Mouse (Mus musculus) kidney, postnatal 0 days (tissue): ENCODE results near the gene Hspb6. TPM values are rescaled to one million over a fixed set of nuclear protein-coding genes. Genes with fewer than 3 reads are reported as not detected.

Experiments used
- ATAC-seq: fragments of 200-750 bp; cut with Nextera tagmentation; replicated peaks from 2 replicates; pipeline ENCODE4 v1.8.0; 2017; ENCODE audit warnings: low read depth, moderate number of reproducible peaks, moderate TSS enrichment, moderate library complexity; ENCODE audit not compliant: low FRiP score
- DNase-seq: peaks from one replicate; pipeline ENCODE4 v3.0.0-alpha.2; 2016; ENCODE audit warnings: low spot score
- H3K27ac ChIP-seq: fragments of 300-500 bp; sonication (generic); 2 replicates; pipeline ENCODE4 v1.5.1; 2014; ENCODE audit warnings: mild to moderate bottlenecking
- H3K27me3 ChIP-seq: fragments of 300-500 bp; sonication (generic); 2 replicates; pipeline ENCODE4 v1.6.1; 2014; ENCODE audit warnings: low read length, mixed read lengths; ENCODE audit not compliant: insufficient read depth
- H3K36me3 ChIP-seq: fragments of 300-500 bp; sonication (generic); 2 replicates; pipeline ENCODE4 v1.6.1; 2014; ENCODE audit warnings: low read length, mixed read lengths; ENCODE audit not compliant: insufficient read depth
- H3K4me1 ChIP-seq: fragments of 300-500 bp; sonication (generic); replicated peaks from 2 replicates; pipeline ENCODE4 v1.6.1; 2014; ENCODE audit warnings: antibody characterized with exemption, low read length, mixed read lengths; ENCODE audit not compliant: insufficient read depth
- H3K4me2 ChIP-seq: fragments of 300-500 bp; sonication (generic); 2 replicates; pipeline ENCODE4 v1.6.1; 2014; ENCODE audit warnings: mild to moderate bottlenecking, low read length, moderate library complexity, mixed read lengths
- H3K4me3 ChIP-seq: fragments of 300-500 bp; sonication (generic); replicated peaks from 2 replicates; pipeline ENCODE4 v1.5.1; 2014; ENCODE audit warnings: low read depth, low read length
- H3K9ac ChIP-seq: fragments of 300-500 bp; sonication (generic); 2 replicates; pipeline ENCODE4 v1.6.1; 2014; ENCODE audit warnings: low read depth, low read length
- H3K9me3 ChIP-seq: fragments of 300-500 bp; sonication (generic); replicated peaks from 2 replicates; pipeline ENCODE4 v1.6.1; 2016; ENCODE audit warnings: low read length, inconsistent platforms, mixed read lengths
- CTCF ChIP-seq: IDR thresholded peaks from 2 replicates; pipeline ENCODE4 v1.5.1; 2016; ENCODE audit warnings: antibody characterized with exemption, low read depth, mild to moderate bottlenecking, moderate library complexity
- WGBS: fragments of 180-500 bp; shearing (Covaris S2); extraction: QIAGEN DNeasy Blood & Tissue Kit; methylation state at CpG from one replicate; pipeline ENCODE4 v1.1.7; 2014; 5-methylcytosine and 5-hydroxymethylcytosine counted together
- microRNA-seq: library from miRNA; unstranded; fragments of <30 nt; microRNA quantifications from one replicate; pipeline ENCODE4, GENCODE M21; 2016
- polyA plus RNA-seq: library from polyadenylated mRNA; unstranded; fragments of >200 nt; fragmentation: Nextera tagmentation; extraction: Ambion mirVana; gene quantifications from 2 replicates; pipeline ENCODE4 v1.2.1, GENCODE M21; 2015

The Hspb6 gene
- polyA plus RNA-seq, 1 experiment from 2014 or later = 17.7 TPM

- no peak overlapping the region for H3K4me2 ChIP-seq
- ATAC-seq = peak; percentile 95
- peak; percentile 89 for DNase-seq
- no peaks in the 10 kb centered on the region for H3K27me3 ChIP-seq
- no peak overlapping the region for H3K4me3 ChIP-seq
- no peak for TF ChIP-seq CTCF
- H3K36me3 ChIP-seq = no peaks in the 10 kb centered on the region
- peak overlapping the region; percentile 75 for H3K27ac ChIP-seq
- no peaks in the 10 kb centered on the region for H3K9me3 ChIP-seq
- WGBS = 1% methylated on average over 16 of the region's 16 CpGs
- H3K9ac ChIP-seq = no peak overlapping the region
- H3K4me1 ChIP-seq = 0 out of 2 replicates have a peak, but pooled peaks cover 5% of the 10 kb centered on the region
These were observed 48.0 kb downstream of the Hspb6 start for GRCm38 (mm10) chr7:30599933-30600353.

- H3K4me3 ChIP-seq = no peak overlapping the region
- ATAC-seq (no peak), DNase-seq (no peak)
- H3K9me3 ChIP-seq = no peaks in the 10 kb centered on the region
- no peaks in the 10 kb centered on the region for H3K36me3 ChIP-seq
- no peak overlapping the region for H3K4me2 ChIP-seq
- no peaks in the 10 kb centered on the region for H3K27me3 ChIP-seq
- H3K9ac ChIP-seq = no peak overlapping the region
- peak overlapping the region; percentile 64 for H3K27ac ChIP-seq
- TF ChIP-seq CTCF = no peak
- H3K4me1 ChIP-seq = 0 out of 2 replicates have a peak, but pooled peaks cover 5% of the 10 kb centered on the region
- 68% methylated on average over 7 of the region's 7 CpGs for WGBS
These were observed 48.7 kb downstream of the Hspb6 start for GRCm38 (mm10) chr7:30600651-30601050.

- H3K4me3 ChIP-seq = no peak overlapping the region
- H3K36me3 ChIP-seq = no peaks in the 10 kb centered on the region
- ATAC-seq (peak; percentile 74), DNase-seq (peak; percentile 72)
- no peak for TF ChIP-seq CTCF
- 16% methylated on average over 3 of the region's 3 CpGs for WGBS
- no peaks in the 10 kb centered on the region for H3K27me3 ChIP-seq
- peak overlapping the region; percentile 60 for H3K27ac ChIP-seq
- no peaks in the 10 kb centered on the region for H3K9me3 ChIP-seq
- no peak overlapping the region for H3K9ac ChIP-seq
- 0 out of 2 replicates have a peak, but pooled peaks cover 5% of the 10 kb centered on the region for H3K4me1 ChIP-seq
- no peak overlapping the region for H3K4me2 ChIP-seq
These were observed 50.6 kb downstream of the Hspb6 start for GRCm38 (mm10) chr7:30602583-30602982.

- no peaks in the 10 kb centered on the region for H3K27me3 ChIP-seq
- TF ChIP-seq CTCF = no peak
- H3K27ac ChIP-seq = no peak overlapping the region
- WGBS = 40% methylated on average over 8 of the region's 8 CpGs
- H3K4me1 ChIP-seq = 0 out of 2 replicates have a peak, but pooled peaks cover 5% of the 10 kb centered on the region
- no peak for ATAC-seq
- H3K36me3 ChIP-seq = no peaks in the 10 kb centered on the region
- H3K9ac ChIP-seq = no peak overlapping the region
- no peak for DNase-seq
- no peak overlapping the region for H3K4me2 ChIP-seq
- no peaks in the 10 kb centered on the region for H3K9me3 ChIP-seq
- no peak overlapping the region for H3K4me3 ChIP-seq
These were observed 52.4 kb downstream of the Hspb6 start for GRCm38 (mm10) chr7:30604424-30604823.

GRCm38 (mm10) chr7:30604944-30605343 is 53.0 kb downstream of the Hspb6 start:
- no peak overlapping the region for H3K27ac ChIP-seq
- no peaks in the 10 kb centered on the region for H3K36me3 ChIP-seq
- H3K4me1 ChIP-seq = 0 out of 2 replicates have a peak, but pooled peaks cover 5% of the 10 kb centered on the region
- no peaks in the 10 kb centered on the region for H3K9me3 ChIP-seq
- no peak for DNase-seq
- H3K4me2 ChIP-seq = no peak overlapping the region
- H3K4me3 ChIP-seq = no peak overlapping the region
- TF ChIP-seq CTCF = no peak
- no peaks in the 10 kb centered on the region for H3K27me3 ChIP-seq
- no peak for ATAC-seq
- H3K9ac ChIP-seq = no peak overlapping the region
- 86% methylated on average over 8 of the region's 8 CpGs for WGBS

Small RNA genes lying within 50 kb of the gene (microRNA-seq; reads per million reads assigned to microRNA genes)
- gene Gm38670 = 2.4 reads per million, percentile 4 among the genes with 10 or more reads in this experiment
- not detected for gene Mir3569

Other genes starting within 250 kb of the Hspb6 start
- gene Alkbh6, start 243.5 kb upstream of the Hspb6 start, polyA plus RNA-seq = 95.3 and 101 TPM in 2 replicates
- gene Syne4, start 237.4 kb upstream of the Hspb6 start, polyA plus RNA-seq = 79.0 and 88.4 TPM in 2 replicates
- gene E130208F15Rik, start 230.4 kb upstream of the Hspb6 start, polyA plus RNA-seq = not detected in 2 replicates
- 32.0 and 35.1 TPM in 2 replicates for gene Sdhaf1, start 228.3 kb upstream of the Hspb6 start, polyA plus RNA-seq
- 9.3 and 9.5 TPM in 2 replicates for gene Lrfn3, start 189.4 kb upstream of the Hspb6 start, polyA plus RNA-seq
- gene Tyrobp, start 138.4 kb upstream of the Hspb6 start, polyA plus RNA-seq = 41.9 and 47.3 TPM in 2 replicates
- gene Hcst, start 132.3 kb upstream of the Hspb6 start, polyA plus RNA-seq = 2.1 and 3.4 TPM in 2 replicates
- gene Nfkbid, start 130.4 kb upstream of the Hspb6 start, polyA plus RNA-seq = 1.1 and 1.2 TPM in 2 replicates
- gene Aplp1, start 106.6 kb upstream of the Hspb6 start, polyA plus RNA-seq = 24.1 and 25.4 TPM in 2 replicates
- 0.65 and 1.5 TPM in 2 replicates for gene Kirrel2, start 94.5 kb upstream of the Hspb6 start, polyA plus RNA-seq
- gene Nphs1, start 93.9 kb upstream of the Hspb6 start, polyA plus RNA-seq = 3.8 and 4.3 TPM in 2 replicates
- gene Prodh2, start 58.6 kb upstream of the Hspb6 start, polyA plus RNA-seq = 22.9 and 34.1 TPM in 2 replicates
- 4.2 TPM in 2 replicates for gene Arhgap33, start 17.1 kb upstream of the Hspb6 start, polyA plus RNA-seq
- 5.2 and 5.6 TPM in 2 replicates for gene Proser3, start 121 bp downstream of the Hspb6 start, polyA plus RNA-seq
- 37.6 and 40.8 TPM in 2 replicates for gene Lin37, start 7.7 kb downstream of the Hspb6 start, polyA plus RNA-seq
- 100 and 102 TPM in 2 replicates for gene U2af1l4, start 11.1 kb downstream of the Hspb6 start, polyA plus RNA-seq
- 5.0 and 7.7 TPM in 2 replicates for gene Gm49396, start 11.2 kb downstream of the Hspb6 start, polyA plus RNA-seq
- gene Psenen, start 11.4 kb downstream of the Hspb6 start, polyA plus RNA-seq = 190 TPM in 2 replicates
- 2.4 and 2.5 TPM in 2 replicates for gene Igflr1, start 13.2 kb downstream of the Hspb6 start, polyA plus RNA-seq
- 4.9 and 5.9 TPM in 2 replicates for gene Kmt2b, start 36.5 kb downstream of the Hspb6 start, polyA plus RNA-seq
- gene Zbtb32, start 46.7 kb downstream of the Hspb6 start, polyA plus RNA-seq = 0.92 and 1.6 TPM in 2 replicates
- 35.5 and 48.6 TPM in 2 replicates for gene Upk1a, start 60.7 kb downstream of the Hspb6 start, polyA plus RNA-seq
- 1,603 and 1,723 TPM in 2 replicates for gene Cox6b1, start 74.0 kb downstream of the Hspb6 start, polyA plus RNA-seq
- not detected in 2 replicates for gene Etv2, start 83.7 kb downstream of the Hspb6 start, polyA plus RNA-seq
- gene Rbm42, start 98.1 kb downstream of the Hspb6 start, polyA plus RNA-seq = 110 and 112 TPM in 2 replicates
- gene Haus5, start 112.8 kb downstream of the Hspb6 start, polyA plus RNA-seq = 25.2 and 28.8 TPM in 2 replicates
- gene Pmis2, start 119.4 kb downstream of the Hspb6 start, polyA plus RNA-seq = not detected in 2 replicates
- gene 2200002J24Rik, start 146.7 kb downstream of the Hspb6 start, polyA plus RNA-seq = 2.0 and 2.5 TPM in 2 replicates
- gene Atp4a, start 160.0 kb downstream of the Hspb6 start, polyA plus RNA-seq = 4.6 and 5.0 TPM in 2 replicates
- 320 and 325 TPM in 2 replicates for gene Tmem147, start 177.4 kb downstream of the Hspb6 start, polyA plus RNA-seq
- gene Gapdhs, start 191.5 kb downstream of the Hspb6 start, polyA plus RNA-seq = 0.15 and 0.32 TPM in 2 replicates
- 2.4 and 2.5 TPM in 2 replicates for gene Sbsn, start 199.3 kb downstream of the Hspb6 start, polyA plus RNA-seq
- gene Dmkn, start 211.6 kb downstream of the Hspb6 start, polyA plus RNA-seq = 1.7 and 2.7 TPM in 2 replicates
- 1.4 and 3.4 TPM in 2 replicates for gene Krtdap, start 235.7 kb downstream of the Hspb6 start, polyA plus RNA-seq